Mouse (Mus musculus): ENCODE results near the gene Akap6. TPM values are rescaled to one million over a fixed set of nuclear protein-coding genes. Genes with fewer than 3 reads are reported as not detected.
A peak's percentile ranks its signal among the peaks of the same experiment; 100 is the strongest.

Gene Akap6
- polyA plus RNA-seq, 1 experiment from 2014 or later, result 4.3 TPM

DNA sequence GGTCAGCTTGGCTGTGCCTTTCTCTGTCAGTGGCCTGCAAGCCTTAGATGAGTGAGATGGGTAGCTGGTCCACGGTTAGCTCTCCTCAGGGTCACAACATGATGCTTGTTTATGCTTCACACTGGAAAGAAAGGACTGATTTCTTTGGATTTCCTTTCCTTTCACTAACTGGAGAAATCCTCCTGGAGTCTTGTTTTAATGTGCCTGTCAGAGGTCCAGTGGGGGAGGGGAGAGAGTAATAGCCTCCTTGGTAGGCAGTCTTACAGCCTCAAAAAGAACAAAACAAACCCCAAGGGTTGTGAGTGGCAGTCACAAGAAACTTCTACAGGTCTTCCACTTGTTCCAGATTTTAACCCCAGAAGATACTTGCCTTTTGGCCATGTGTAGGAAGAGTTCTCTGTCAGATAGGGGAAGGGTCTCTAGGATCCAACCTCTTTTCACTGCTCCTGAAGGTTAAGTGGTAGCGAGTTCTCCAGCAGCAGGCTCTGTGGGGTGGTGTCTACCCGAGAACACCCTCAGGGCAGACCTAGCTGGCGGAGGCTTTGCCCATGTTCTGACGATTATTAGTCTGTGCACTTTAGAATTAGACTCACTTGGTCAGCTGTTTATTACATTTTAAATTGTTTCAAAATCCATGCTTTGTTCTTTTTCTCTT is 780 bp upstream of the Akap6 start:
- H3K9me3 ChIP-seq, result no peaks in the 10 kb centered on the region
- DNase-seq (ENCODE audit: low spot score), result no peak
- peak overlapping the region; percentile 75 for H3K27ac ChIP-seq (replicated peaks)
- no peaks in the 10 kb centered on the region for H3K36me3 ChIP-seq (replicated peaks)
- 0 out of 2 replicates have a peak overlapping the region, but pooled peaks have one; percentile 42 for H3K4me3 ChIP-seq
- H3K4me1 ChIP-seq, result peaks cover 42% of the 10 kb centered on the region
- no peaks in the 10 kb centered on the region; the same call in 1 of the 2 replicates for H3K27me3 ChIP-seq (replicated peaks; ENCODE audit: low read depth, poor library complexity, severe bottlenecking)
- 25% methylated on average over 5 of the region's 5 CpGs for WGBS

DNA sequence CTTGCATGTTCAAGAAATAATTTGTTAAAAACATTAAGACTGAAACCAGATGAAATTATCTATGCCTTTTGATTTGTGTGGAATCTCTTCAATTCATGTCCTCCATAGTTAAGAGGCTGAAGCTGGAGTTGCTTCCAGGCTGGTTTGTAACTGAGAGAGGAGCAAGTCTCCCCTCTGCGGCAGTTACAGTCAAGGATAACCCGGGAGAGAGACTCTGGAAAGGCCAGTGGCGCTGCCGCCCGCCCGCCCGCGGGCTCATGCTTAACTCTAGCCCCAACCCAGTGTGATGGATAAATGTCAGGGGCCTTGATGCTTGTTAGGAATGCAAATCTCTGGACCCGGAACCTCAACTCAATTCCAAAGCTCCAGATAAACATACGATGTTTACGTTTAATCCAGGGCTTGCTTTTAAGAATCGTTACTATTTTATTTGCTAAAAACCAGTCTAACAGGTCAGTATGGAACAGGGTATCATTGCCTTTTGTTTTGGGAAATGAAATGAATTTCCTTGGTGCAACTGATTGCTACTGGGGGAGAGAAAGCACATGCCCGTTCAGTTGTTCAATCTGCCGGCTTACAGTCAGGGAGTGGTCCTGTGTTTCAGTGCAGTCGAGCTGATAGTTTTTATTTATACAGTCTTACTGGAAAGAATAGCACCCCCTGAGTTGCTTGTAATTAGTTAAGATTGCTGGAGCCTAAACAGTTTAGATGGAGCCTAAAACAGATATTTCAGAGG is 946 bp downstream of the Akap6 start:
- DNase-seq (ENCODE audit: low spot score), result peak; percentile 45
- WGBS, result 23% methylated on average over 15 of the region's 15 CpGs
- peak overlapping the region; percentile 64 for H3K27ac ChIP-seq (replicated peaks)

DNA sequence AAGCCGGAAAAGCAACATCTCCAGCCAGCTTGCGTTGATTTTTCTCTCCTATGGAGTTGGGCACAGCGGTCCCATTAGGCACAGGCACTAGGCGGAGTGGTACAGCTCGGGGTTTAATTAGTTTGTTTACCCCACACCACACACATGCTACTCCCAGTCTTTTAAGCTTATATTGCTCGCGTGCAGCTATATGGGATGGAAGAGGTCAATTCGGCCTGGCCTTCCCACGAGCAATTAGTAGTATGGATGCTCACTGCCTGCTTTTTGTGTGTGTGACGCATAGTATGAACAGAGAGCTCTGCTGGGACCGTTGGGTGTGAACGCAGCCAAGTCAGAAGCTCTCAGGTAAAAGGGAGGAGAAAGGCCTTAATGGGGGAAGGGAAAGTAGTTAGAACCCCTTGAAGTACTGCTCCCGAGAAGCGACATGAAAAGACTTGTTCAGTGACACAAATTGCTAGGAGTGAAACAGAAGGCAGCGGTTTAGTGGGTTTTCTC is 1.6 kb downstream of the Akap6 start:
- Histone ChIP-seq H3K4me1 (peaks cover 47% of the 10 kb centered on the region), H3K4me3 (peak overlapping the region; percentile 42), H3K36me3 (replicated peaks) (no peaks in the 10 kb centered on the region), H3K9me3 (no peaks in the 10 kb centered on the region), H3K27me3 (replicated peaks; ENCODE audit: low read depth, poor library complexity, severe bottlenecking) (no peaks in the 10 kb centered on the region; the same call in 1 of the 2 replicates), H3K27ac (replicated peaks) (peak overlapping the region; percentile 64)
- WGBS, result 26% methylated on average over 15 of the region's 15 CpGs
- DNase-seq (ENCODE audit: low spot score), result peak; percentile 49

More for the DNA sequence above, 946 bp downstream of the Akap6 start:
- H3K9me3 ChIP-seq, result no peaks in the 10 kb centered on the region
- no peaks in the 10 kb centered on the region; the same call in 1 of the 2 replicates for H3K27me3 ChIP-seq (replicated peaks; ENCODE audit: low read depth, poor library complexity, severe bottlenecking)
- H3K36me3 ChIP-seq (replicated peaks), result no peaks in the 10 kb centered on the region
- peak overlapping the region; percentile 42 for H3K4me3 ChIP-seq
- peaks cover 47% of the 10 kb centered on the region for H3K4me1 ChIP-seq

DNA sequence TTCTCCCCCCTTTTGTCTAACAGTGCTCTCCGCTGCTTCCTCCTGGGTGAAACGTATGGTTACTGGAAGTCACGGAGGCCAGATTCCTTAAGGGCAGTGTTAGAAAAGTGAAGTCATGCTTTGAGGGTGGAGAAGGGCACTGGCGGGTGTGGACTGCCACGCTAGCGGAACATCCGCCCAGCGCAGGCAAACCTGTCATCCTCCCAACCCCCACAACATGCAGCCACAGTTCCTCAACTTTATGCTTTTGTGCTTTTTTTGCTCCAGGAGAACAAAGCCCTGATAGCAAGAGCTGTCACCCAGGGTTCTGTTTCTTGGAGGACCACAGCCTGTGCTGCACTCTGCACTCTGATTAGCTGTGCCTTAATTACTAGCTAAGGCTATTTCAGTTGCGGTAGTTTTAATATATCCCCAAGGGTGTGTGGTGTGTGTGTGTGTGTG is 2.0 kb downstream of the Akap6 start:
- H3K4me3 ChIP-seq, result peak overlapping the region; percentile 42
- WGBS, result 25% methylated on average over 9 of the region's 9 CpGs
- peak overlapping the region; percentile 64 for H3K27ac ChIP-seq (replicated peaks)
- no peaks in the 10 kb centered on the region for H3K9me3 ChIP-seq
- no peak for DNase-seq (ENCODE audit: low spot score)
- H3K36me3 ChIP-seq (replicated peaks), result no peaks in the 10 kb centered on the region
- H3K27me3 ChIP-seq (replicated peaks; ENCODE audit: low read depth, poor library complexity, severe bottlenecking), result no peaks in the 10 kb centered on the region; the same call in 1 of the 2 replicates
- H3K4me1 ChIP-seq, result peaks cover 47% of the 10 kb centered on the region

DNA sequence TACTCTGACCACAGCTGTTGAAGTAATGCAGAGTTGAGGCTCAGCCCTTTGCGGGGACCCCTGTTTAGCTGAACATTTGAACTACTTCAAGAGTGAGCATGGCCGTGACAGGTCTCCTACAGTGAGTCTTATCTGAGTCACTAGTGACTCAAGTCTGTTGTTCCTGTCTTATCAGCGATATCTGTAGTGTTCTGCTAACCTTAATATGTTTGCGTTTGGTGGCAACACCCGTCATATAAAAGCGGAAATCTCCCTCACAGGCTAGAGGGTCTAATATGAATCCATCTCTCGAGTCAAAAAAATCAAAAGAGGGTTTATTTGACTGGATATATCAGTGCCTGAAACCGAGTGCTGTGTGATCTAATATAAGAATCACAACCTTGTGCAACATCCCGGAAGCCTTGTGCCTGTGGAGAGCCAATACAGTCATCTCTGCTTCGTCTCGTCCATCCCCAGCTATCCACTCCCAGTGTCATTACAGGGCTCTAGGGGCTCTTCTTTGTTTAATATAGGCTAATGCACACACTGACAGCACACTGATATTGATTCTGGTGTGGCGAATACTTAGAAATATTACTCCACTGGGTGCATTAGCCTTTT is 3.3 kb downstream of the Akap6 start:
- 86% methylated on average over 12 of the region's 12 CpGs for WGBS
- DNase-seq (ENCODE audit: low spot score), result no peak
- H3K4me1 ChIP-seq, result peaks cover 48% of the 10 kb centered on the region
- no peaks in the 10 kb centered on the region for H3K9me3 ChIP-seq
- no peaks in the 10 kb centered on the region for H3K36me3 ChIP-seq (replicated peaks)
- H3K27me3 ChIP-seq (replicated peaks; ENCODE audit: low read depth, poor library complexity, severe bottlenecking), result no peaks in the 10 kb centered on the region; the same call in 1 of the 2 replicates
- no peak overlapping the region for H3K27ac ChIP-seq (replicated peaks)
- H3K4me3 ChIP-seq, result no peak overlapping the region

- no peaks in the 10 kb centered on the region for H3K9me3 ChIP-seq
- no peaks in the 10 kb centered on the region; the same call in 1 of the 2 replicates for H3K27me3 ChIP-seq (replicated peaks; ENCODE audit: low read depth, poor library complexity, severe bottlenecking)
- DNase-seq (ENCODE audit: low spot score), result no peak
- H3K36me3 ChIP-seq (replicated peaks), result no peaks in the 10 kb centered on the region
- no peak overlapping the region for H3K4me3 ChIP-seq
- no peak overlapping the region for H3K27ac ChIP-seq (replicated peaks)
- 73% methylated on average over 4 of the region's 4 CpGs for WGBS
- H3K4me1 ChIP-seq, result peaks cover 33% of the 10 kb centered on the region
Measured at GRCm38 (mm10) chr12:52704081-52704480, 4.9 kb downstream of the Akap6 start.

- 66% methylated on average over 3 of the region's 3 CpGs for WGBS
- Histone ChIP-seq H3K4me1 (peaks cover 28% of the 10 kb centered on the region), H3K36me3 (replicated peaks) (no peaks in the 10 kb centered on the region), H3K4me3 (no peak overlapping the region), H3K27me3 (replicated peaks; ENCODE audit: low read depth, poor library complexity, severe bottlenecking) (no peaks in the 10 kb centered on the region; the same call in 1 of the 2 replicates), H3K9me3 (no peaks in the 10 kb centered on the region), H3K27ac (replicated peaks) (no peak overlapping the region)
- no peak for DNase-seq (ENCODE audit: low spot score)
Measured at GRCm38 (mm10) chr12:52704810-52705209, 5.6 kb downstream of the Akap6 start.

- Histone ChIP-seq H3K9me3 (no peaks in the 10 kb centered on the region), H3K4me3 (no peak overlapping the region), H3K27ac (replicated peaks) (no peak overlapping the region), H3K36me3 (replicated peaks) (no peaks in the 10 kb centered on the region), H3K27me3 (replicated peaks; ENCODE audit: low read depth, poor library complexity, severe bottlenecking) (no peaks in the 10 kb centered on the region), H3K4me1 (0 out of 2 replicates have a peak, but pooled peaks cover 4% of the 10 kb centered on the region)
- no peak for DNase-seq (ENCODE audit: low spot score)
- 89% methylated on average over 3 of the region's 3 CpGs for WGBS
Measured at GRCm38 (mm10) chr12:52711382-52711781, 12.2 kb downstream of the Akap6 start.

GRCm38 (mm10) chr12:52711857-52712640 is 12.9 kb downstream of the Akap6 start:
- 80% methylated on average over 7 of the region's 7 CpGs for WGBS
- Histone ChIP-seq H3K27ac (replicated peaks) (no peak overlapping the region), H3K36me3 (replicated peaks) (no peaks in the 10 kb centered on the region), H3K4me1 (0 out of 2 replicates have a peak, but pooled peaks cover 4% of the 10 kb centered on the region), H3K4me3 (no peak overlapping the region), H3K9me3 (no peaks in the 10 kb centered on the region), H3K27me3 (replicated peaks; ENCODE audit: low read depth, poor library complexity, severe bottlenecking) (no peaks in the 10 kb centered on the region)
- no peak for DNase-seq (ENCODE audit: low spot score)

- 91% methylated on average over 6 of the region's 6 CpGs for WGBS
- Histone ChIP-seq H3K9me3 (no peaks in the 10 kb centered on the region), H3K4me1 (no peaks in the 10 kb centered on the region), H3K36me3 (replicated peaks) (no peaks in the 10 kb centered on the region), H3K27me3 (replicated peaks; ENCODE audit: low read depth, poor library complexity, severe bottlenecking) (no peaks in the 10 kb centered on the region), H3K4me3 (no peak overlapping the region), H3K27ac (replicated peaks) (no peak overlapping the region)
- DNase-seq (ENCODE audit: low spot score), result no peak
Measured at GRCm38 (mm10) chr12:52718392-52718791, 19.2 kb downstream of the Akap6 start.

DNA sequence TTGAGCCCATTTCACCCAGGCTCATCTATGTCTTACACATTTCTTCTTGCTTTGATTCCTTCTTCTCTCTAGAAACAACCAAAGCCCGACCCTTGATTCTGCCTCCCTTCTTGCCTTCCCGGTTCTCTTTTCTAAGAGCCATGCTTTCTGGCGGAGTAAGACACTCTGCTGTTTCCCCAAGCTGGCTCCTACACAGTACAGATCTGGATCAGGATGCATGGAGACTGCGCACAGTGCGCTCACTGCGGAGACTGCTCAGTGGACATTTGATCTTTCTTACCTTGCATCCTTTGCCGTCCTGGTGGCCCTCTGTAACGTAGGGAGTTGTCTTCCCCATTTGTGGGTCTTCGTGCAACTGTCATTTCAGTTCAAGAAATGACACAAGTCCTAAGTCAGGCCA is 20.0 kb downstream of the Akap6 start:
- DNase-seq (ENCODE audit: low spot score), result no peak
- no peaks in the 10 kb centered on the region for H3K27me3 ChIP-seq (replicated peaks; ENCODE audit: low read depth, poor library complexity, severe bottlenecking)
- H3K4me1 ChIP-seq, result no peaks in the 10 kb centered on the region
- no peak overlapping the region for H3K27ac ChIP-seq (replicated peaks)
- H3K4me3 ChIP-seq, result no peak overlapping the region
- no peaks in the 10 kb centered on the region for H3K9me3 ChIP-seq
- WGBS, result 87% methylated on average over 9 of the region's 9 CpGs
- H3K36me3 ChIP-seq (replicated peaks), result no peaks in the 10 kb centered on the region

- Histone ChIP-seq H3K4me1 (no peaks in the 10 kb centered on the region), H3K27me3 (replicated peaks; ENCODE audit: low read depth, poor library complexity, severe bottlenecking) (no peaks in the 10 kb centered on the region), H3K9me3 (no peaks in the 10 kb centered on the region), H3K36me3 (replicated peaks) (no peaks in the 10 kb centered on the region), H3K27ac (replicated peaks) (no peak overlapping the region), H3K4me3 (no peak overlapping the region)
- 85% methylated on average over 5 of the region's 5 CpGs for WGBS
- no peak for DNase-seq (ENCODE audit: low spot score)
Measured at GRCm38 (mm10) chr12:52719681-52720080, 20.5 kb downstream of the Akap6 start.
